Mouse (Mus musculus) G1E (cell line): ENCODE results near the gene Slc44a2.

ENCODE experiments used
- CTCF ChIP-seq: IDR thresholded peaks from 2 replicates; pipeline ENCODE4 v1.5.1; 2012; ENCODE audit warnings: low read depth, low read length, inconsistent platforms, mixed read lengths
- GATA1 ChIP-seq: IDR thresholded peaks from 2 replicates; pipeline ENCODE4 v1.6.1; 2012; ENCODE audit warnings: borderline replicate concordance, low read length, inconsistent platforms, mixed read lengths
- GATA2 ChIP-seq: IDR thresholded peaks from 2 replicates; pipeline ENCODE4 v1.6.1; 2012; ENCODE audit warnings: low read depth, low read length, inconsistent platforms, borderline replicate concordance
- POLR2AphosphoS5 ChIP-seq: IDR thresholded peaks from 2 replicates; pipeline ENCODE4 v1.6.1; 2012; ENCODE audit warnings: low read depth, low read length, inconsistent platforms; ENCODE audit not compliant: insufficient replicate concordance

GRCm38 (mm10) chr9:21354796-21355195 lies 34.3 kb downstream of the Slc44a2 start:
- TF ChIP-seq CTCF (no peak), GATA1 (no peak), POLR2AphosphoS5 (no peak), GATA2 (no peak)
